Mouse (Mus musculus) liver, embryonic 13.5 days (tissue): Measurements from ENCODE around the gene Zdhhc14. TPM values are rescaled to one million over a fixed set of nuclear protein-coding genes. Genes with fewer than 3 reads are reported as not detected.

ENCODE experiments used
- ATAC-seq: fragments of 200-750 bp; cut with Nextera tagmentation; 2 replicates; pipeline ENCODE4 v1.8.0; 2017; ENCODE audit warnings: low read depth, mild to moderate bottlenecking, moderate number of reproducible peaks, moderate library complexity
- DNase-seq: peaks from one replicate; pipeline ENCODE4 v3.0.0; 2022
- H3K27ac ChIP-seq: fragments of 300-500 bp; sonication (generic); 2 replicates; pipeline ENCODE4 v1.5.1; 2015; ENCODE audit warnings: moderate library complexity, mild to moderate bottlenecking, inconsistent platforms
- H3K27me3 ChIP-seq: fragments of 300-500 bp; sonication (generic); 2 replicates; pipeline ENCODE4 v1.6.1; 2015; ENCODE audit warnings: mild to moderate bottlenecking, inconsistent platforms
- H3K36me3 ChIP-seq: fragments of 300-500 bp; sonication (generic); 2 replicates; pipeline ENCODE4 v1.6.1; 2015; ENCODE audit warnings: mild to moderate bottlenecking, inconsistent platforms
- H3K4me1 ChIP-seq: fragments of 300-500 bp; sonication (generic); replicated peaks from 2 replicates; pipeline ENCODE4 v1.6.1; 2015; ENCODE audit warnings: inconsistent platforms
- H3K4me2 ChIP-seq: fragments of 300-500 bp; sonication (generic); 2 replicates; pipeline ENCODE4 v1.6.1; 2015; ENCODE audit warnings: inconsistent platforms, mild to moderate bottlenecking, moderate library complexity
- H3K4me3 ChIP-seq: fragments of 300-500 bp; sonication (generic); replicated peaks from 2 replicates; pipeline ENCODE4 v1.5.1; 2015; ENCODE audit warnings: mild to moderate bottlenecking, inconsistent platforms
- H3K9ac ChIP-seq: fragments of 300-500 bp; sonication (generic); 2 replicates; pipeline ENCODE4 v1.6.1; 2015; ENCODE audit warnings: mild to moderate bottlenecking, inconsistent platforms
- H3K9me3 ChIP-seq: fragments of 300-500 bp; sonication (generic); replicated peaks from 2 replicates; pipeline ENCODE4 v1.6.1; 2016; ENCODE audit warnings: inconsistent platforms
- WGBS: fragments of 180-500 bp; shearing (Covaris S2); methylation state at CpG from one replicate; pipeline ENCODE4 v1.1.7; 2015; ENCODE audit not compliant: insufficient replicate concordance; 5-methylcytosine and 5-hydroxymethylcytosine counted together
- polyA plus RNA-seq: library from polyadenylated mRNA; unstranded; fragments of >200 nt; fragmentation: Nextera tagmentation; extraction: Ambion mirVana; gene quantifications from 2 replicates; pipeline ENCODE4 v1.2.1, GENCODE M21; 2015

Zdhhc14 gene
- polyA plus RNA-seq, 1 experiment from 2014 or later: 4.7 TPM

DNA sequence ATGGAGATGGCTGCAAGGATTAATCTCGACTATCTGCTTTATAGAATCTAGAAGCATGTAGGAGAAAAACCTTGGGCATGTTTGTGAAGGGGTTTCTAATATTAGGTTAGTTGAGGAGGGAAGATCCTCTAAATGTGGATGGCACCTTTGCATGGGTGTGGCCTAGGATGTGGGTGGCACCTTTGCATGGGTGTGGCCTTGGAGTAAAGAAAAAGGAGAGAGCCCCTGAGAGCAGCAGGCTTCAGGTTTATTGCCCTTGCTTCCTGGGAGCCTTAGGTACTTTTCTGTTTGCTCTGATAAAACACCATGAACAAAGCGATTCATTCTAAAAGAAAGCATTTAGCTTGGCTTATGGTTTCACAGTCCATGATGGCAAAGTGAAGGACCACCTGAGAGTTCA, 62.2 kb downstream of the Zdhhc14 start:
- H3K9ac ChIP-seq: no peak overlapping the region
- no peak overlapping the region for H3K4me3 ChIP-seq
- no peak for ATAC-seq
- H3K27ac ChIP-seq: no peak overlapping the region
- H3K4me1 ChIP-seq: peaks cover 20% of the 10 kb centered on the region
- H3K9me3 ChIP-seq: no peaks in the 10 kb centered on the region
- H3K4me2 ChIP-seq: no peak overlapping the region
- WGBS: 87% methylated on average over 2 of the region's 2 CpGs
- no peaks in the 10 kb centered on the region for H3K36me3 ChIP-seq
- DNase-seq: no peak
- H3K27me3 ChIP-seq: no peaks in the 10 kb centered on the region

DNA sequence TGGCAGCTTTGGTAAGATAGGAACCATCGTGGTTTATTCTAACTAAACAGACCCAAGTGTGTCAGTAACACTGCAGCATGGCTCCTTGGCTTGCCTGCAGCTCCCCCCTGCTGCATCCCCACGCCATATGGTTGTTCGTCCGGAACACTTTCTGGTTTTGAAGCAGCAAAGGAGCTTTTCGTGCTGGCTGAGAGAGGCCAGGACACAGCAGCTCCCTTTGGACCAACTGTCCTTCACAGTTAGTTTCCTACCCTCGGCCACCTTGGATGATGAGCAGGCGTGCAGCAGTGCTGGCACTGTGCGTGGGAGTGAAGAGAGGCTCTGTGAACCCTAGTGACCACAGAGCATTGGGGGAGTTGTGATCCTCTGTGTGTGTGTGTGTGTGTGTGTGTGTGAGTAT, 64.2 kb downstream of the Zdhhc14 start:
- Histone ChIP-seq H3K4me2 (no peak overlapping the region), H3K4me3 (no peak overlapping the region), H3K4me1 (peaks cover 20% of the 10 kb centered on the region), H3K9me3 (no peaks in the 10 kb centered on the region), H3K27me3 (no peaks in the 10 kb centered on the region), H3K27ac (no peak overlapping the region), H3K36me3 (peaks cover 9% of the 10 kb centered on the region; the same call in 1 of the 2 replicates), H3K9ac (no peak overlapping the region)
- no peak for DNase-seq
- 84% methylated on average over 8 of the region's 8 CpGs for WGBS
- ATAC-seq: no peak

DNA sequence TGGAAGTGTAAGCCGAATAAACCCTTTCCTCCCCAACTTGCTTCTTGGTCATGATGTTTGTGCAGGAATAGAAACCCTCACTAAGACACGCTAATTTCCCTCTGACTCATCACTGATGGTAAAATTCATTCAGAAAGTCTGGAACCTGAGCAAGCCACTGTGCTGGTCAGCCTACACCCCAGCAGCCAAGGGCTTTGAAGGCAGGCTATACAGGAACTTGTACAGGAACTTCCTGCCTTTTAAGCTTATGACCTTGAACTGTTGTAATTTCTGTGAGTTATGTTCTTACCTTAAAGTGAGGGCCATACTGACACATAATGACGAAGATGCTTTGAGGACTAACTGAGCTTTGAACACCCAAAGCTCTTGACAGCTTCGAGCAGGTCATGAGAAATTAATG, 67.9 kb downstream of the Zdhhc14 start:
- Histone ChIP-seq H3K4me2 (no peak overlapping the region), H3K4me3 (no peak overlapping the region), H3K4me1 (no peaks in the 10 kb centered on the region; the same call in 1 of the 2 replicates), H3K9me3 (no peaks in the 10 kb centered on the region), H3K36me3 (peaks cover 11% of the 10 kb centered on the region; the same call in 1 of the 2 replicates), H3K9ac (no peak overlapping the region), H3K27me3 (no peaks in the 10 kb centered on the region), H3K27ac (no peak overlapping the region)
- DNase-seq (no peak), ATAC-seq (no peak)
- 88% methylated on average over 4 of the region's 4 CpGs for WGBS

DNA sequence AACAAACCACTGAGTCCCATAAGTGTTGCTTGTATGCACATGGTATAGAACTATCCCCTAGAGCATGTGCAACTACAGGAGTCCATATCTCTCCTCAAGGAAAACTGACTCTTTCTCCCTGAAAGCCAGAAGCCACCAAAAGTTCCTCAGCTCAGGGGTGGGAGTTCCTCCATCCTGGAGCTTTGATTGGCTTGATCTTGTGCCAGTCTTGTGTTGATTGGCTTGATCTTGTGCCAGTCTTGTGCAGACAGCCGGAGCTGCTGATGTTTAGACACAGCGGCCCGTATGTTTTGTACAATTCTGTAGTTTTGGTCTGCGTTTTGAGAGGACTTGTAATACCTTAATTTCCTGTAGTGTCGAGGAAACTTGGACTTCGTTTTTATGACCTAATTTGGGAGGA, 70.8 kb downstream of the Zdhhc14 start:
- H3K4me2 ChIP-seq: no peak overlapping the region
- H3K9me3 ChIP-seq: no peaks in the 10 kb centered on the region
- H3K9ac ChIP-seq: no peak overlapping the region
- peaks cover 20% of the 10 kb centered on the region for H3K4me1 ChIP-seq
- H3K27ac ChIP-seq: no peak overlapping the region
- no peak for ATAC-seq
- DNase-seq: no peak
- H3K27me3 ChIP-seq: no peaks in the 10 kb centered on the region
- no peak overlapping the region for H3K4me3 ChIP-seq
- WGBS: 87% methylated on average over 6 of the region's 6 CpGs
- H3K36me3 ChIP-seq: peaks cover 11% of the 10 kb centered on the region; the same call in 1 of the 2 replicates

DNA sequence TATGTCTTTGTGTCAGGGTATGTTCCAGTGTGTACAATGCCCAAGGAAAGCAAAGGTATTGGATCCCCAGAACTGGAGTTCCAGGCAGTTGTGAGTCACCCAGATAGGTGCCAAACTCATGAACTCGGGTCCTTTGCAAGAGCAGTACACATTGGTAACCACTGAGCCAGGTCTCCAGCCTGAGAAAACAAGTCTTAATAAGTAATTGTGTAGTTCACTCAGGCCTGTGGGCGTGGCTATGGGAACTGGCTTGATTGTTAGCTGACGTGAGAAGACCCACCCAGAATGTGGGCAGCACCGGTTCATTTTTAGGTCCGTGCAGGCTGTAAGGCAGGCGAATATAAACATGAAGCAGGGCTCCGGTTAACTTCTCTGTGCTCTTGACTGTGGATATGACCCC, 73.6 kb downstream of the Zdhhc14 start:
- Histone ChIP-seq H3K4me3 (no peak overlapping the region), H3K4me2 (no peak overlapping the region), H3K9me3 (no peaks in the 10 kb centered on the region), H3K36me3 (peaks cover 7% of the 10 kb centered on the region; the same call in 1 of the 2 replicates), H3K27me3 (no peaks in the 10 kb centered on the region), H3K27ac (no peak overlapping the region), H3K9ac (no peak overlapping the region), H3K4me1 (peaks cover 20% of the 10 kb centered on the region)
- DNase-seq (no peak), ATAC-seq (no peak)
- 52% methylated on average over 7 of the region's 7 CpGs for WGBS

DNA sequence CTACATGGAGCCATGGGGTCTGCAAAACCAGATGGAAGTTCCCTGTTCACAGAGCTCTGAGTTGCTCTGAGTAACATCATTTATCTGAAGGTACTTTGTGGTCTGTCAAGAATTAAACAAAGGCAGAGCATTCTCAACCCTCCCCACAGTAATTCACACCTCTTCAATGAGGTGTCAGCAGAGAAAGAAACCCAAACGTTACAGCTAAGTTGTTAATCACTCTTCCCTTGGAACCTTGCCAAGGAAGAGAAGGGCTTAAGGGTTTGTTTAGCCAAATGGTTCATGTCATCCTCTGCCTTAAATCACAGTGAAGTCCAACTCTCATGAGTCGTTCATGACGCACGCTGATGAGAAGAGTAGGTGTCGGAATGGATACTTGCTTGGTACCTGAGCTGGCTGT, 75.6 kb downstream of the Zdhhc14 start:
- 50% methylated on average over 5 of the region's 5 CpGs for WGBS
- H3K27ac ChIP-seq: no peak overlapping the region
- no peaks in the 10 kb centered on the region for H3K27me3 ChIP-seq
- no peak overlapping the region for H3K9ac ChIP-seq
- ATAC-seq (no peak), DNase-seq (no peak)
- H3K4me2 ChIP-seq: no peak overlapping the region
- peaks cover 22% of the 10 kb centered on the region for H3K4me1 ChIP-seq
- no peak overlapping the region for H3K4me3 ChIP-seq
- H3K36me3 ChIP-seq: no peaks in the 10 kb centered on the region
- H3K9me3 ChIP-seq: no peaks in the 10 kb centered on the region

DNA sequence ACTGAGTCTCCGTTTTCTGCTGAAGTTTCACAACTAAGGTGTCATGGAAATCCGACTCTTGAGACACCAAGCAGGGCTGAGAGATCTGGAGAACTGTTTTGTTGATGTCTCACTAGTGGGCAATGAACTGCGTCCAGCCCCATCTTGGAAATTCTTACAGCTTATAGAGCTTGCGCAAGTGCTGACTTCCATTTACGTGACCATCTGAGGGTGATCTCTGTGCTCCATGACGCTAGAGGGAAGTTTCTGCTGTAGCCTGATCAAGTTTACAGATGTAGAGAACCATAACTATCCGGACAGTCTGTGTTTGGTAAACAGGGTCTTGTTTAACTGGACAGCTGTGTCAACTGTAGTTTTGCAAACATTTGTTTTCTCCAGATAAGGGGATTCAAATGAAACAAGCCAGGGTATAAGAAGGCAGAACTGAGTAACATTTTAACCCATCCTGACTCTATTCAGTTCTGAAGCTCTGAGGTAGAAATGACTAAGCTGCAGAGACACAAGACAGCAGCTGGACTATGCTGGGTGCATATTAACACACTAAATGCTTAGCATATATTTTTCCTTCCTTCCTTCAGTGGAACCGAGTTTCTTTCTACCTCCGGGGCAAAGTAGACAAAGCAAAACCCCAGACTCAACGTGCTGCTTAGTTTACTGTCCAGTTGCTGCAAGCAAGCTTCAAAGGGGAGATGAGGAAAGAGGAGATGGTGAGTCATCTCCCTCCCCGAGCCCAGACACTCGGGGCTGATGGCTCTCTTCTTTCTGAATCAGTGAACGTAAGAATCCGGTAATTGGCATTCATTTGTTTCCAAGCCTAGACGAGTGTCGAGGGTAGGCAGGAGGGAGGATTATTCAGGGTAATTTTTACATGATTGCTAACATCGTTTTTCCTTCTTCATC, 77.0 kb downstream of the Zdhhc14 start:
- Histone ChIP-seq H3K27ac (no peak overlapping the region), H3K27me3 (no peaks in the 10 kb centered on the region), H3K9me3 (no peaks in the 10 kb centered on the region), H3K4me3 (no peak overlapping the region), H3K4me1 (peaks cover 29% of the 10 kb centered on the region), H3K4me2 (no peak overlapping the region), H3K36me3 (no peaks in the 10 kb centered on the region), H3K9ac (no peak overlapping the region)
- ATAC-seq (no peak), DNase-seq (no peak)
- WGBS: 64% methylated on average over 17 of the region's 17 CpGs

DNA sequence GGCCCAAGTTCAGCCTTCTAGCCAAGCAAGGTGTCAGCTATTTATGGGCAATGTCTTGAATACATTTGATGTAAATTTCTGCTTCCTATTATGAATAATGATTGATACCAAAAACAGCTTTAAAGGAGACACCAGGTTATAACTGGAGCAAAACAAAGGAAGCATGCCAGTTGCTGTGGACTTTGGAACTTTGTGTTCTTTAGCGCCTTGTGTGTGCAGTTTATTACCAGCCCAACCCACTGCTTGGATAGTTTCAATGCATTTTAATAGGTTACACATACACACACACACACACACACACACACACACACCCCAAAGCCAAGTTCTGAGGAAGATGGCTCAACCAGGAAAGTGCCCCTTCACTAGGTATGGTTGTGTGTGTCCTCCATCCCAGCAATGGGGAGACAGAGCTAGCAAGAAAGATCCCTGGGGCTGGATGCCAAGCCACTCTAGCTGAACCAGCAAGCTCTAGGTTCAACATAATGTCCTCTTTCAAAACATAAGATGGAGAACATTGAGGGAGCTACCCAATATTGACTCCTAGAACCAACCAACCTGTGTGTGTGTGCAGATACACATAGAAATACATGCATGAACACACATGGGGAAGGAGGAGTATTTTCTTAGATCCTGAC, 79.9 kb downstream of the Zdhhc14 start:
- H3K4me2 ChIP-seq: no peak overlapping the region
- no peak overlapping the region for H3K27ac ChIP-seq
- H3K4me1 ChIP-seq: peaks cover 15% of the 10 kb centered on the region
- H3K9me3 ChIP-seq: no peaks in the 10 kb centered on the region
- H3K27me3 ChIP-seq: no peaks in the 10 kb centered on the region
- no peak for ATAC-seq
- no peaks in the 10 kb centered on the region for H3K36me3 ChIP-seq
- no peak for DNase-seq
- WGBS: 88% methylated on average over 1 of the region's 1 CpGs
- H3K9ac ChIP-seq: no peak overlapping the region
- H3K4me3 ChIP-seq: no peak overlapping the region

DNA sequence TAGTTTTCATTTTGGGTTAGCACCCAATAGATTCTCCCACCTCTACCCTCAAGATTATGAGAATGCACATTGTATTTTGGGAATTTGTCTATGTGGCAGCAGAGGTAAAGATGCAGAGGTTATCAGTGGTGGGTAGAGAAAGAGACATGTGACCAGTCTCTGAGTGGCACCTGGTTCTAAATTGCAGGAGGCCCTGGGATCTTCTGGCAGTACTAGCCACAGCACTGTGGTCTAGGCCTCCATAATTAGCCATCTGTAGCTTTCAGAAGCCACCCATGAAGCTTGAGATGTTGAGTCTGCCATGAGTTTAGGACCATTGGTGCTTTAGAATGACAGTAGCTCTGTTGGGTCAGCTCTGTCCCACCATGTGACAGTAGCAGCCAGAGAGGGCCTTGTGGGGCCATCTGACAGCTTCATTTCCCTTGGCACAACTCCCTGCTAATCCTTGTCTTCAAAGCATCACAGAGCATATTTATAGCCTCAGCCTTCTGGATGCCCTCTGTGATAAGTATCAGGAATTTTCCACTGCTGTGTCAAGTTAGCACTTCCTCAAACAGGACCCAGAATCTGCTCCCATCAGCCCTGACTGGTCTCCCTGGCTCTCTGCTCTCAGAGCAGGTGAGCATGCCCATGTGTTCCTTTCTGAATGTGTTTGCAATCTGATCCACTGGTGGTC, 80.5 kb downstream of the Zdhhc14 start:
- H3K9ac ChIP-seq: no peak overlapping the region
- peaks cover 9% of the 10 kb centered on the region for H3K4me1 ChIP-seq
- no peak for DNase-seq
- H3K4me3 ChIP-seq: no peak overlapping the region
- no peaks in the 10 kb centered on the region for H3K9me3 ChIP-seq
- no peaks in the 10 kb centered on the region for H3K27me3 ChIP-seq
- no peak overlapping the region for H3K27ac ChIP-seq
- no peak; the same call in 1 of the 2 replicates for ATAC-seq
- H3K36me3 ChIP-seq: no peaks in the 10 kb centered on the region
- H3K4me2 ChIP-seq: no peak overlapping the region

DNA sequence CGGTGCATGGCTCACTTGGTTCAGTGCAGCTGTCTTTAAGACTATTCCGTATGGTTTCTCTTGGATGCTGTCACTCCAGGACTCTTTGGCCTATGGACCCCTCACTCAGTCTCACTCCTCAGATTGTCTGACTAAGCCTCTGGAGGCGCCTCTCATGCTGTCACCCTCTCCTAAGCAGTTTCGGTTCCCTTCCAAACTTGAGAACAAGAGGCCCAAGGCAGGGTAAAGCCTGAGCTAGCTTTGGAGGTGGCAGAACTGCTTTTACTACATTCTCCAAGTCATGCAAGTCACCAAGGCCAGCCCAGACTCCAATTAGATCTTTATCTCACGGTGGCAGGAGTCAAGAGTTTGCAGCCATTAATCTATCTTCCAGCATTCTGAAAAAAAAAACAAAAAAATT, 82.3 kb downstream of the Zdhhc14 start:
- DNase-seq (no peak), ATAC-seq (peak; percentile 35; the same call in 1 of the 2 replicates)
- Histone ChIP-seq H3K4me2 (no peak overlapping the region), H3K27ac (no peak overlapping the region), H3K9me3 (no peaks in the 10 kb centered on the region), H3K4me3 (no peak overlapping the region), H3K27me3 (no peaks in the 10 kb centered on the region), H3K9ac (no peak overlapping the region), H3K4me1 (peaks cover 9% of the 10 kb centered on the region; the same call in 1 of the 2 replicates), H3K36me3 (no peaks in the 10 kb centered on the region)
- WGBS: 78% methylated on average over 5 of the region's 5 CpGs

DNA sequence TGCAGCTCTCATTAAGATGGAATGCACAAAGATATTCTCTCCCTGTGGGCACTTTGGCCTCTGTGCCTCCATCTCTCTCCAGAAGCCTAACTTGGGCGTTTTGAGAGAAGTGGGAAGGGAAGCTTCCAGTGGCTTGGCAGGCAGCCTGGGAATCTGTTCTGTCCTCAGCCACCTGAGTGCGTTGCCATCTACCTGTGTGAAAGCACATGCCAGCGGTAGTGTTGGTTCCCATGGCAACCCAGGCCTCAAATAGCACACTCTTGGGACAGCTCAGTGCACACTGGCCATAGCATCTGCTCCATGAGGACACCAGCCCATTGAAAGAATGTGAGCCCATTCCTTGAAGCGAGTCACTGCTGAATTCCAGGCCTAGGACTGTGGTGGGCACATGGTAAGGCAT, 83.2 kb downstream of the Zdhhc14 start:
- WGBS: 62% methylated on average over 4 of the region's 4 CpGs
- H3K4me1 ChIP-seq: peaks cover 9% of the 10 kb centered on the region; the same call in 1 of the 2 replicates
- ATAC-seq: no peak

More for the DNA sequence above, 83.2 kb downstream of the Zdhhc14 start:
- Histone ChIP-seq H3K27ac (no peak overlapping the region), H3K36me3 (no peaks in the 10 kb centered on the region), H3K4me2 (no peak overlapping the region), H3K9me3 (no peaks in the 10 kb centered on the region), H3K4me3 (no peak overlapping the region), H3K9ac (no peak overlapping the region), H3K27me3 (no peaks in the 10 kb centered on the region)
- DNase-seq: no peak
